Mouse (Mus musculus) megakaryocyte, embryonic 14.5 days (primary cell): ENCODE data around the gene Cir1. TPM values are rescaled to one million over a fixed set of nuclear protein-coding genes. Genes with fewer than 3 reads are reported as not detected.

ENCODE experiments used
- H3K27me3 ChIP-seq: replicated peaks from 2 replicates; pipeline ENCODE3; 2012; ENCODE audit warnings: inconsistent platforms
- H3K36me3 ChIP-seq: replicated peaks from 2 replicates; pipeline ENCODE3; 2012; ENCODE audit warnings: low read length, inconsistent platforms, mixed read lengths
- H3K4me1 ChIP-seq: 2 replicates; pipeline ENCODE4 v1.6.1; 2012; ENCODE audit warnings: inconsistent platforms
- H3K4me3 ChIP-seq: replicated peaks from 2 replicates; pipeline ENCODE3; 2012; ENCODE audit warnings: moderate library complexity, mild to moderate bottlenecking, inconsistent platforms
- H3K9me3 ChIP-seq: 2 replicates; pipeline ENCODE4 v1.6.1; 2012; ENCODE audit warnings: inconsistent platforms
- FLI1 ChIP-seq: IDR thresholded peaks from 2 replicates; pipeline ENCODE4 v1.6.1; 2012; ENCODE audit warnings: low read length, inconsistent platforms, mixed read lengths
- GATA1 ChIP-seq: IDR thresholded peaks from 3 replicates; pipeline ENCODE4 v1.6.1; 2012; ENCODE audit warnings: mixed read lengths, low read length, inconsistent platforms, borderline replicate concordance
- polyA plus RNA-seq: library from polyadenylated mRNA; stranded (reverse); fragments of >175 nt; gene quantifications from 2 replicates; pipeline ENCODE4 v1.2.3, GENCODE M21; 2012; ENCODE audit warnings: low replicate concordance; ENCODE audit not compliant: insufficient read depth

The Cir1 gene
- polyA plus RNA-seq, 1 experiment = 14.8 TPM

- Histone ChIP-seq H3K36me3 (no peaks in the 10 kb centered on the region), H3K4me1 (peaks cover 6% of the 10 kb centered on the region), H3K27me3 (peaks cover 2% of the 10 kb centered on the region), H3K4me3 (no peak overlapping the region), H3K9me3 (no peaks in the 10 kb centered on the region)
- TF ChIP-seq FLI1 (no peak), GATA1 (no peak)
These were observed 34.0 kb upstream of the Cir1 start for GRCm38 (mm10) chr2:73346345-73347086.

GRCm38 (mm10) chr2:73345204-73345603, 32.7 kb upstream of the Cir1 start:
- H3K4me1 ChIP-seq = peaks cover 6% of the 10 kb centered on the region
- no peak overlapping the region for H3K4me3 ChIP-seq
- no peaks in the 10 kb centered on the region for H3K9me3 ChIP-seq
- no peaks in the 10 kb centered on the region for H3K36me3 ChIP-seq
- H3K27me3 ChIP-seq = peaks cover 2% of the 10 kb centered on the region
- TF ChIP-seq GATA1 (no peak), FLI1 (no peak)

- H3K27me3 ChIP-seq = peaks cover 2% of the 10 kb centered on the region
- H3K36me3 ChIP-seq = no peaks in the 10 kb centered on the region
- no peak for TF ChIP-seq GATA1
- TF ChIP-seq FLI1 = no peak
- peaks cover 6% of the 10 kb centered on the region for H3K4me1 ChIP-seq
- no peak overlapping the region for H3K4me3 ChIP-seq
- H3K9me3 ChIP-seq = no peaks in the 10 kb centered on the region
These were observed 31.2 kb upstream of the Cir1 start for GRCm38 (mm10) chr2:73343701-73344100.

GRCm38 (mm10) chr2:73338415-73338814, 25.9 kb upstream of the Cir1 start:
- H3K36me3 ChIP-seq = no peaks in the 10 kb centered on the region
- TF ChIP-seq FLI1 (no peak), GATA1 (no peak)
- no peaks in the 10 kb centered on the region for H3K9me3 ChIP-seq
- peaks cover 2% of the 10 kb centered on the region for H3K27me3 ChIP-seq
- no peaks in the 10 kb centered on the region for H3K4me1 ChIP-seq
- H3K4me3 ChIP-seq = no peak overlapping the region

GRCm38 (mm10) chr2:73335949-73336348, 23.4 kb upstream of the Cir1 start:
- Histone ChIP-seq H3K27me3 (no peaks in the 10 kb centered on the region), H3K4me1 (no peaks in the 10 kb centered on the region), H3K9me3 (no peaks in the 10 kb centered on the region), H3K4me3 (no peak overlapping the region), H3K36me3 (no peaks in the 10 kb centered on the region)
- no peak for TF ChIP-seq FLI1
- TF ChIP-seq GATA1 = no peak

GRCm38 (mm10) chr2:73325871-73326270, 13.4 kb upstream of the Cir1 start:
- TF ChIP-seq GATA1 = no peak
- no peak for TF ChIP-seq FLI1
- H3K4me3 ChIP-seq = no peak overlapping the region
- no peaks in the 10 kb centered on the region for H3K9me3 ChIP-seq
- no peaks in the 10 kb centered on the region; the same call in 1 of the 2 replicates for H3K4me1 ChIP-seq
- H3K27me3 ChIP-seq = no peaks in the 10 kb centered on the region
- H3K36me3 ChIP-seq = peaks cover 10% of the 10 kb centered on the region

GRCm38 (mm10) chr2:73322991-73323390, 10.5 kb upstream of the Cir1 start:
- Histone ChIP-seq H3K36me3 (peaks cover 24% of the 10 kb centered on the region), H3K27me3 (no peaks in the 10 kb centered on the region), H3K4me1 (peaks cover 12% of the 10 kb centered on the region), H3K9me3 (no peaks in the 10 kb centered on the region), H3K4me3 (no peak overlapping the region)
- no peak for TF ChIP-seq GATA1
- no peak for TF ChIP-seq FLI1

GRCm38 (mm10) chr2:73319218-73319617, 6.7 kb upstream of the Cir1 start:
- peaks cover 32% of the 10 kb centered on the region for H3K36me3 ChIP-seq
- no peaks in the 10 kb centered on the region for H3K9me3 ChIP-seq
- no peak overlapping the region for H3K4me3 ChIP-seq
- TF ChIP-seq FLI1 (no peak), GATA1 (no peak)
- peaks cover 24% of the 10 kb centered on the region for H3K4me1 ChIP-seq
- no peaks in the 10 kb centered on the region for H3K27me3 ChIP-seq

GRCm38 (mm10) chr2:73317426-73317825, 4.9 kb upstream of the Cir1 start:
- TF ChIP-seq FLI1 (no peak), GATA1 (no peak)
- Histone ChIP-seq H3K9me3 (no peaks in the 10 kb centered on the region), H3K4me3 (no peak overlapping the region), H3K27me3 (no peaks in the 10 kb centered on the region), H3K4me1 (peaks cover 37% of the 10 kb centered on the region), H3K36me3 (peaks cover 28% of the 10 kb centered on the region)

GRCm38 (mm10) chr2:73314311-73314710, 1.8 kb upstream of the Cir1 start:
- no peak for TF ChIP-seq FLI1
- TF ChIP-seq GATA1 = no peak
- H3K27me3 ChIP-seq = no peaks in the 10 kb centered on the region
- peaks cover 33% of the 10 kb centered on the region for H3K36me3 ChIP-seq
- no peak overlapping the region for H3K4me3 ChIP-seq
- H3K4me1 ChIP-seq = peaks cover 37% of the 10 kb centered on the region
- no peaks in the 10 kb centered on the region for H3K9me3 ChIP-seq
